Mouse (Mus musculus) liver, embryonic 16.5 days (tissue): ENCODE results near the gene Soat2. TPM values are rescaled to one million over a fixed set of nuclear protein-coding genes. Genes with fewer than 3 reads are reported as not detected.
A peak's percentile ranks its signal among the peaks of the same experiment; 100 is the strongest.

ENCODE experiments used
- ATAC-seq: fragments of 200-750 bp; cut with Nextera tagmentation; 2 replicates; pipeline ENCODE4 v1.8.0; 2017; ENCODE audit warnings: low read depth, mild to moderate bottlenecking, moderate number of reproducible peaks, moderate library complexity
- H3K27ac ChIP-seq: fragments of 300-500 bp; sonication (generic); 2 replicates; pipeline ENCODE4 v1.5.1; 2014; ENCODE audit warnings: mild to moderate bottlenecking, low read length
- H3K27me3 ChIP-seq: fragments of 300-500 bp; sonication (generic); 2 replicates; pipeline ENCODE4 v1.6.1; 2014; ENCODE audit warnings: low read depth, low read length, mixed read lengths; ENCODE audit not compliant: control insufficient read depth, insufficient read depth
- H3K36me3 ChIP-seq: fragments of 300-500 bp; sonication (generic); 2 replicates; pipeline ENCODE4 v1.6.1; 2014; ENCODE audit warnings: mild to moderate bottlenecking; ENCODE audit not compliant: control insufficient read depth, insufficient read depth
- H3K4me1 ChIP-seq: fragments of 300-500 bp; sonication (generic); 2 replicates; pipeline ENCODE4 v1.6.1; 2014; ENCODE audit warnings: low read depth, low read length, mixed read lengths; ENCODE audit not compliant: control insufficient read depth
- H3K4me2 ChIP-seq: fragments of 300-500 bp; sonication (generic); 2 replicates; pipeline ENCODE4 v1.6.1; 2014; ENCODE audit warnings: low read depth, low read length, mixed read lengths
- H3K4me3 ChIP-seq: fragments of 300-500 bp; sonication (generic); 2 replicates; pipeline ENCODE4 v1.5.1; 2014; ENCODE audit warnings: low read depth, mild to moderate bottlenecking, low read length
- H3K9ac ChIP-seq: fragments of 300-500 bp; sonication (generic); 2 replicates; pipeline ENCODE4 v1.6.1; 2014; ENCODE audit warnings: low read depth, low read length
- H3K9me3 ChIP-seq: fragments of 300-500 bp; sonication (generic); replicated peaks from 2 replicates; pipeline ENCODE4 v1.6.1; 2016; ENCODE audit warnings: low read length; ENCODE audit not compliant: control insufficient read depth
- WGBS: fragments of 180-500 bp; shearing (Covaris S2); extraction: QIAGEN DNeasy Blood & Tissue Kit; methylation state at CpG from one replicate; pipeline ENCODE4 v1.1.7; 2014; ENCODE audit not compliant: insufficient replicate concordance; 5-methylcytosine and 5-hydroxymethylcytosine counted together
- polyA plus RNA-seq: library from polyadenylated mRNA; unstranded; fragments of >200 nt; fragmentation: Nextera tagmentation; extraction: Ambion mirVana; gene quantifications from 2 replicates; pipeline ENCODE4 v1.2.1, GENCODE M21; 2015

The Soat2 gene
- polyA plus RNA-seq, 1 experiment from 2014 or later, result 33.6 TPM

- ATAC-seq, result peak; percentile 53
- Histone ChIP-seq H3K36me3 (no peaks in the 10 kb centered on the region), H3K4me2 (peak overlapping the region; percentile 33), H3K4me3 (peak overlapping the region; percentile 39), H3K9ac (peak overlapping the region; percentile 40; the same call in 1 of the 2 replicates), H3K27me3 (no peaks in the 10 kb centered on the region), H3K27ac (peak overlapping the region; percentile 34; the same call in 1 of the 2 replicates), H3K9me3 (no peaks in the 10 kb centered on the region), H3K4me1 (peaks cover 11% of the 10 kb centered on the region)
- 34% methylated on average over 6 of the region's 6 CpGs for WGBS
These were observed 38.6 kb downstream of the Soat2 start for GRCm38 (mm10) chr15:102188883-102189282.

GRCm38 (mm10) chr15:102191699-102192098 lies 41.4 kb downstream of the Soat2 start:
- Histone ChIP-seq H3K4me1 (peaks cover 16% of the 10 kb centered on the region), H3K36me3 (no peaks in the 10 kb centered on the region), H3K9ac (no peak overlapping the region), H3K4me3 (no peak overlapping the region), H3K4me2 (no peak overlapping the region), H3K9me3 (no peaks in the 10 kb centered on the region), H3K27ac (peak overlapping the region; percentile 49), H3K27me3 (no peaks in the 10 kb centered on the region)
- peak; percentile 49 for ATAC-seq
- WGBS, result 55% methylated on average over 7 of the region's 7 CpGs

- H3K4me1 ChIP-seq, result peaks cover 16% of the 10 kb centered on the region
- no peaks in the 10 kb centered on the region for H3K27me3 ChIP-seq
- WGBS, result 24% methylated on average over 7 of the region's 7 CpGs
- H3K36me3 ChIP-seq, result no peaks in the 10 kb centered on the region
- no peaks in the 10 kb centered on the region for H3K9me3 ChIP-seq
- no peak overlapping the region for H3K4me2 ChIP-seq
- no peak for ATAC-seq
- no peak overlapping the region for H3K9ac ChIP-seq
- H3K27ac ChIP-seq, result peak overlapping the region; percentile 36
- no peak overlapping the region for H3K4me3 ChIP-seq
These were observed 42.0 kb downstream of the Soat2 start for GRCm38 (mm10) chr15:102192271-102192812.

GRCm38 (mm10) chr15:102192820-102193386 lies 42.6 kb downstream of the Soat2 start:
- H3K4me2 ChIP-seq, result no peak overlapping the region
- no peak for ATAC-seq
- H3K27ac ChIP-seq, result peak overlapping the region; percentile 36
- H3K9ac ChIP-seq, result no peak overlapping the region
- no peak overlapping the region for H3K4me3 ChIP-seq
- no peaks in the 10 kb centered on the region for H3K36me3 ChIP-seq
- H3K9me3 ChIP-seq, result no peaks in the 10 kb centered on the region
- no peaks in the 10 kb centered on the region for H3K27me3 ChIP-seq
- 9% methylated on average over 5 of the region's 5 CpGs for WGBS
- peaks cover 16% of the 10 kb centered on the region for H3K4me1 ChIP-seq

- Histone ChIP-seq H3K4me3 (no peak overlapping the region), H3K9me3 (no peaks in the 10 kb centered on the region), H3K36me3 (no peaks in the 10 kb centered on the region), H3K27ac (peak overlapping the region; percentile 15), H3K4me1 (peaks cover 16% of the 10 kb centered on the region), H3K9ac (no peak overlapping the region), H3K4me2 (no peak overlapping the region), H3K27me3 (no peaks in the 10 kb centered on the region)
- no peak for ATAC-seq
- 54% methylated on average over 4 of the region's 4 CpGs for WGBS
These were observed 43.3 kb downstream of the Soat2 start for GRCm38 (mm10) chr15:102193652-102194051.

- H3K27ac ChIP-seq, result peak overlapping the region; percentile 51
- H3K4me2 ChIP-seq, result no peak overlapping the region
- 28% methylated on average over 4 of the region's 4 CpGs for WGBS
- H3K27me3 ChIP-seq, result no peaks in the 10 kb centered on the region
- no peaks in the 10 kb centered on the region for H3K9me3 ChIP-seq
- no peaks in the 10 kb centered on the region for H3K36me3 ChIP-seq
- no peak overlapping the region for H3K4me3 ChIP-seq
- no peak overlapping the region for H3K9ac ChIP-seq
- H3K4me1 ChIP-seq, result peaks cover 16% of the 10 kb centered on the region
- no peak for ATAC-seq
These were observed 44.1 kb downstream of the Soat2 start for GRCm38 (mm10) chr15:102194439-102194838.

GRCm38 (mm10) chr15:102195373-102195772 lies 45.0 kb downstream of the Soat2 start:
- no peaks in the 10 kb centered on the region for H3K36me3 ChIP-seq
- H3K27ac ChIP-seq, result no peak overlapping the region
- no peak overlapping the region for H3K9ac ChIP-seq
- no peak overlapping the region for H3K4me2 ChIP-seq
- WGBS, result 62% methylated on average over 4 of the region's 4 CpGs
- H3K9me3 ChIP-seq, result no peaks in the 10 kb centered on the region
- no peak overlapping the region for H3K4me3 ChIP-seq
- no peaks in the 10 kb centered on the region for H3K27me3 ChIP-seq
- no peak for ATAC-seq
- H3K4me1 ChIP-seq, result peaks cover 13% of the 10 kb centered on the region

GRCm38 (mm10) chr15:102198841-102199240 lies 48.5 kb downstream of the Soat2 start:
- no peaks in the 10 kb centered on the region for H3K9me3 ChIP-seq
- no peaks in the 10 kb centered on the region for H3K36me3 ChIP-seq
- H3K4me2 ChIP-seq, result no peak overlapping the region
- peak; percentile 19 for ATAC-seq
- no peak overlapping the region for H3K4me3 ChIP-seq
- 55% methylated on average over 4 of the region's 4 CpGs for WGBS
- no peak overlapping the region for H3K9ac ChIP-seq
- H3K27ac ChIP-seq, result peak overlapping the region; percentile 77
- H3K4me1 ChIP-seq, result peaks cover 17% of the 10 kb centered on the region
- H3K27me3 ChIP-seq, result no peaks in the 10 kb centered on the region

- peak; percentile 94 for ATAC-seq
- H3K27me3 ChIP-seq, result no peaks in the 10 kb centered on the region
- peak within 1 kb of the TSS; percentile 84 for H3K4me2 ChIP-seq
- H3K4me3 ChIP-seq, result peak within 1 kb of the TSS; percentile 91
- WGBS, result under 1% methylated on average over 64 of the region's 68 CpGs
- H3K4me1 ChIP-seq, result peaks cover 19% of the 10 kb centered on the region
- peak within 1 kb of the TSS; percentile 97 for H3K27ac ChIP-seq
- H3K9me3 ChIP-seq, result no peaks in the 10 kb centered on the region
- H3K36me3 ChIP-seq, result peaks cover 15% of the 10 kb centered on the region
- peak within 1 kb of the TSS; percentile 93 for H3K9ac ChIP-seq
These were observed 52.9 kb downstream of the Soat2 start, which contains the start of gene Zfp740 for GRCm38 (mm10) chr15:102202971-102203834. TSS of gene Zfp740 (plus strand) at chr15:102203249.
